Mouse (Mus musculus): ENCODE measurements at regions not wholly inside any gene's neighbourhood (a gene's known extent, or its start where the extent isn't known, plus 50 kb on each side); places are given as distances from the start of the nearest gene placed in this dataset.
"Not testable (repeated sequence)": the region's sequence is repeated elsewhere in the genome, so short reads cannot be mapped to it uniquely, and the experiment has no call there.

DNA sequence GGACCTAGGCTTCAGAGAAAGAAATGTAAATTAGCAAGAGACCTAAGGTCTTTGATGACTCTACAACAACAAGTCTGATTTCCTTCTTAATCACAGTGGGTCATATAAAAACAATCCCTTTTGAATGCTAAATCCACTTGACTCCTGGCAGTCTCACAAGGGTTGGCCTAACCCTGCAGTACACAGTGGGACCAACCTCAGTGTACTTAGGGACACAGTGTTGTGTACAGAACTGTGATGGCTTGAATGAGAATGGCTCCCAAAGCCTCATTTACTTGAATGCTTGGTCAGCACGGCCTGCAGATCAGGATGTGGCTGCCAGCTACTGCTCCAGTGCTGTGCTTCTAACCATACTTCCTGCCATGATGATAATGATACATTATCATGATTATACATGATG is 185.2 kb downstream of the Opa1 start:
- H3K4me1 ChIP-seq (ENCODE audit: control insufficient read depth, insufficient read depth, low read length): no peaks in the 10 kb centered on the region
- 92% methylated on average over 1 of the region's 1 CpGs for WGBS
- H3K79me2 ChIP-seq (ENCODE audit: control insufficient read depth, insufficient read depth, low read length): no peaks in the 10 kb centered on the region
- H3K9ac ChIP-seq (ENCODE audit: low read depth, low read length): no peak overlapping the region
- DNase-seq (ENCODE audit: extremely low read depth, low read depth, low spot score): no peak
- no peak overlapping the region for H3K27ac ChIP-seq (replicated peaks; ENCODE audit: insufficient read depth, low read depth, low read length)
- H3K36me3 ChIP-seq (ENCODE audit: control insufficient read depth, insufficient read depth, low read length): no peaks in the 10 kb centered on the region
- no peak for TF ChIP-seq POLR2A (IDR thresholded peaks at IDR 0.05; ENCODE audit: extremely low read depth, insufficient read depth, low read length)
- no peaks in the 10 kb centered on the region for H3K27me3 ChIP-seq (ENCODE audit: control insufficient read depth, insufficient read depth, low read length)
- no peak overlapping the region for H3K4me3 ChIP-seq (ENCODE audit: insufficient read depth, low read depth, low read length)

DNA sequence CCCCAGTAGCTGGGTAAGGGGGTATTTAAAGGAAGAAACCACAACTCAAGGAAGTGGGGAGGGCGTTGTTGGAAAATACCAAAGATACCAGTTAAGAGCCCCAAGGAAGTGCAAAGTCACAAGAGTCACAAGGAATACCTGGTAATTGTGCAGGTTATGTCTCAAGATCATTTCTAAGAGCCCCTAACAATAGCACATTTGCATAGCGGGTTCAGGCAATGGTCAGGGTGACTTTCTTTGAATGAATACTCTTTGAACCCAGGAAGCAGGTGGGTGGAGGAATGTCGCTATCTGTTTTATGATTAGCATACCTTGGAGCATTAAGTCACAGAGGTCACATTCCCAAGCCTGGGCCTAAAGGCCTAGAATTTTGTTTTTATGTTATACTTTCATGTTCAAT is 186.7 kb downstream of the Opa1 start:
- H3K27me3 ChIP-seq (ENCODE audit: control insufficient read depth, insufficient read depth, low read length); DNase-seq (ENCODE audit: extremely low read depth, low read depth, low spot score); H3K4me1 ChIP-seq (ENCODE audit: control insufficient read depth, insufficient read depth, low read length); H3K27ac ChIP-seq (replicated peaks; ENCODE audit: insufficient read depth, low read depth, low read length); H3K36me3 ChIP-seq (ENCODE audit: control insufficient read depth, insufficient read depth, low read length); H3K9ac ChIP-seq (ENCODE audit: low read depth, low read length); H3K79me2 ChIP-seq (ENCODE audit: control insufficient read depth, insufficient read depth, low read length); H3K4me3 ChIP-seq (ENCODE audit: insufficient read depth, low read depth, low read length): not testable (repeated sequence)
- WGBS: 100% methylated on average over 3 of the region's 3 CpGs

DNA sequence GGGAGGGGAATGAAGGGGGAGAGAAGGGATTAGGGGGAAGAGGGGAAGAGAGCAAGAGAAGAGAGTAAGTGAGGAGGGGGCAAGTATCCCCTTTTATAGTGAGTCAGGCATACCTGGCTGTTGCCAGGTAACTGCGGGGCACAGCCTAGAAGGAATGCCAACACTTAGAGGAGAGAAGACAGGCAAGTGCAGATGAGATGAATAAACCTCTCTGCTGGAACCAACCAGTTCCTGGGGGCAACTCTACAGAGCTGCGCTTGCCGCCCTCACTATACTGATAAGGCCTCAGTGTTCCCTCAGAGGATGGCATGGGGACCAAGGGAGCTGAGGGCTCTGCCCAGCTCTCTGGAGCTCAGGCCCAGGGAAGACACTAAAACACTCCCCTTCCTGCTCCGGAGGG is 192.2 kb downstream of the Opa1 start:
- H3K27me3 ChIP-seq (ENCODE audit: control insufficient read depth, insufficient read depth, low read length): no peaks in the 10 kb centered on the region
- no peak overlapping the region for H3K9ac ChIP-seq (ENCODE audit: low read depth, low read length)
- WGBS: 82% methylated on average over 4 of the region's 4 CpGs
- no peaks in the 10 kb centered on the region; the same call in 1 of the 2 replicates for H3K4me1 ChIP-seq (ENCODE audit: control insufficient read depth, insufficient read depth, low read length)
- no peak for DNase-seq (ENCODE audit: extremely low read depth, low read depth, low spot score)
- no peaks in the 10 kb centered on the region for H3K79me2 ChIP-seq (ENCODE audit: control insufficient read depth, insufficient read depth, low read length)
- no peak overlapping the region for H3K27ac ChIP-seq (replicated peaks; ENCODE audit: insufficient read depth, low read depth, low read length)
- no peaks in the 10 kb centered on the region for H3K36me3 ChIP-seq (ENCODE audit: control insufficient read depth, insufficient read depth, low read length)
- TF ChIP-seq CTCF (IDR thresholded peaks at IDR 0.05; ENCODE audit: low read depth, low read length): no peak
- TF ChIP-seq POLR2A (IDR thresholded peaks at IDR 0.05; ENCODE audit: extremely low read depth, insufficient read depth, low read length): no peak
- H3K4me3 ChIP-seq (ENCODE audit: insufficient read depth, low read depth, low read length): no peak overlapping the region

DNA sequence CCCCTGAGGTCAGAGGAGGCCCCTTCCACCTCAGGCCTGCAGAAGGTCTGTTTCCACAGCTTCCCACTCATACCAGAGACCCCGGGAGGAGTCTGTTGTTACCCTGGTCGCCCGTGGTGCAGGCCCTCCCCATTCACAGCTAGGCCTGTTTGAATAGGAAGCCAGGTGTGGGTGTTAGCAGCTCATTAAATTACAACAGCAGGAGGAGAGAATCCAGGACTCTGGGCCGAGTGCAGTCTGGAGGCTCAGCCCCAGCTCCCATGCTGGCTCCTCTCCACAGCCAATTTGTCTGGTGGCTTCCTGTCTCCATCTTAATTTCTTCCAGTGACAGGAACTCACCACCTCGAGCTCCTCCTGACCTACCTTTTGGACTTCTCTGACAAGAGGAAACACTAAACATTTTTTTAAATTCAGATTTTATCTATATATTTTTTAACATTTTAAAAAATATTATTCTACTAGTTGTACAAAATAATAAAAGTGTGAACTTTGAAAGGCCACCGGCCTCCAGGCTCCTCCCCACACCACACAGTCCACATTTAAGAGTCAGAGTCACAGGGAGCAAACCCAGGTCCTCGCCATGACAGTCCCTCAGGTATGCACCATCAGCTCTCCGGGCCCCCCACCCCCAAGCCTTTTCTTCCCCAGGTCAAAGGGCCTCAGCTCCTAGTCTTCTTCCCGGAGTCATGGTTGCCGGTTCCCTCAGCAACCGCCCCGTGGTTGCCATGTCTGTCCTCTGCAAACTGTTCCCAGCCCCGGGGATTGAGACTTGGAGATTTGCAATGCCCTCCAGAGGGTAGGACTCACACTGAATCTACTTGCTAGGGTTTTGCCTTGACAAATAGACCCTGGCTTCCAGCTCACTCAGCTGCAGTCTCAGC is 192.8 kb downstream of the Opa1 start:
- Histone ChIP-seq H3K79me2 (ENCODE audit: control insufficient read depth, insufficient read depth, low read length) (no peaks in the 10 kb centered on the region), H3K36me3 (ENCODE audit: control insufficient read depth, insufficient read depth, low read length) (no peaks in the 10 kb centered on the region), H3K4me3 (ENCODE audit: insufficient read depth, low read depth, low read length) (no peak overlapping the region), H3K9ac (ENCODE audit: low read depth, low read length) (no peak overlapping the region), H3K27me3 (ENCODE audit: control insufficient read depth, insufficient read depth, low read length) (no peaks in the 10 kb centered on the region), H3K27ac (replicated peaks; ENCODE audit: insufficient read depth, low read depth, low read length) (no peak overlapping the region), H3K4me1 (ENCODE audit: control insufficient read depth, insufficient read depth, low read length) (no peaks in the 10 kb centered on the region; the same call in 1 of the 2 replicates)
- TF ChIP-seq POLR2A (IDR thresholded peaks at IDR 0.05; ENCODE audit: extremely low read depth, insufficient read depth, low read length): no peak
- TF ChIP-seq CTCF (IDR thresholded peaks at IDR 0.05; ENCODE audit: low read depth, low read length): no peak
- 66% methylated on average over 13 of the region's 13 CpGs for WGBS
- no peak for DNase-seq (ENCODE audit: extremely low read depth, low read depth, low spot score)

DNA sequence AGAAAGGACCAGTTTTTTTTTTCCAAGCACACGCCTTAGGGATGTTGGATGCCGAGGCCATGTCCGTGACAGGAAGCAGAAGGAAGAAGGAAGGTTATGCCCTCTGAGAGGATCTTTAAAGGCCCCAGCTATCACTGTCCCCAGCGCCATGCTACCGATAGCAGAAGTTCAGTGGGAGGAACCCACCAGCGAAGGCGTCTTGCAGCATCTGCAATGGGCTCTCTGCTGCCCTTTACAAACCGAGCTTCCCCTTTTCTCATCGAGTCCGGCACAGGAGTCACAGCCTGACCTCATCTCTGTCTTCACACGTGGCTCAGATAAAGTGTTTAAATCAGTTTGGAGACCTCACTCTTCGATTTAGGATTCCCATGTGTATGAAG is 193.5 kb downstream of the Opa1 start:
- peak; percentile 7 for DNase-seq (ENCODE audit: extremely low read depth, low read depth, low spot score)
- no peaks in the 10 kb centered on the region for H3K36me3 ChIP-seq (ENCODE audit: control insufficient read depth, insufficient read depth, low read length)
- H3K27me3 ChIP-seq (ENCODE audit: control insufficient read depth, insufficient read depth, low read length): no peaks in the 10 kb centered on the region
- H3K27ac ChIP-seq (replicated peaks; ENCODE audit: insufficient read depth, low read depth, low read length): no peak overlapping the region
- no peaks in the 10 kb centered on the region; the same call in 1 of the 2 replicates for H3K4me1 ChIP-seq (ENCODE audit: control insufficient read depth, insufficient read depth, low read length)
- H3K9ac ChIP-seq (ENCODE audit: low read depth, low read length): no peak overlapping the region
- 71% methylated on average over 12 of the region's 12 CpGs for WGBS
- H3K4me3 ChIP-seq (ENCODE audit: insufficient read depth, low read depth, low read length): no peak overlapping the region
- H3K79me2 ChIP-seq (ENCODE audit: control insufficient read depth, insufficient read depth, low read length): no peaks in the 10 kb centered on the region
- no peak for TF ChIP-seq CTCF (IDR thresholded peaks at IDR 0.05; ENCODE audit: low read depth, low read length)

DNA sequence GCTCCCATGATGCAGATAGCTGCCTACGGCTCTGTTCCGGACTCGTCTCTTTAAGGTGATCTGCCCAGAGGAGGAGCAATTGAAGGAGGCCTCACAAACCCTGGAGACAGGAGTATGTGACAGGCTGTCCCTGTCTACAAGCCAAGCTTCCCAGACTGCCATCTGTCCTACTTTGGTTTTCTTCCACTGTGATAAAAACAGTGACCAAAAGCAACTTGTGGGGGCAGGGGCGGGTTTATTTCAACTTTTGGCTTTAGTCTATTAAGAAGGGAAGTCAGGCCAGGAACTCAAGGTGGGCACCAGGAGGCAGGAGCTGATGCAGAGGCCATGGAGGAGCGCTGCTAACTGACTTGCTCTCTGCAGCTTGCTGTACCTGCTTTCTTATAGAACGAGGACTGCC is 193.9 kb downstream of the Opa1 start:
- Histone ChIP-seq H3K27ac (replicated peaks; ENCODE audit: insufficient read depth, low read depth, low read length) (no peak overlapping the region), H3K4me1 (ENCODE audit: control insufficient read depth, insufficient read depth, low read length) (no peaks in the 10 kb centered on the region; the same call in 1 of the 2 replicates), H3K9ac (ENCODE audit: low read depth, low read length) (no peak overlapping the region), H3K4me3 (ENCODE audit: insufficient read depth, low read depth, low read length) (no peak overlapping the region), H3K36me3 (ENCODE audit: control insufficient read depth, insufficient read depth, low read length) (no peaks in the 10 kb centered on the region), H3K79me2 (ENCODE audit: control insufficient read depth, insufficient read depth, low read length) (no peaks in the 10 kb centered on the region), H3K27me3 (ENCODE audit: control insufficient read depth, insufficient read depth, low read length) (no peaks in the 10 kb centered on the region)
- WGBS: 92% methylated on average over 6 of the region's 6 CpGs
- DNase-seq (ENCODE audit: extremely low read depth, low read depth, low spot score): no peak
- TF ChIP-seq POLR2A (IDR thresholded peaks at IDR 0.05; ENCODE audit: extremely low read depth, insufficient read depth, low read length) (no peak), CTCF (IDR thresholded peaks at IDR 0.05; ENCODE audit: low read depth, low read length) (no peak)
